Mouse (Mus musculus) brain, embryonic 14.5 days (tissue): ENCODE results near the gene Lep.

Experiments used
- CTCF ChIP-seq: fragments of 200-500 bp; IDR thresholded peaks from 2 replicates; pipeline ENCODE4 v1.5.1; 2012; ENCODE audit warnings: inconsistent platforms, mild to moderate bottlenecking, moderate library complexity, borderline replicate concordance; ENCODE audit not compliant: insufficient read depth, insufficient read length; ENCODE audit errors: extremely low read depth
- POLR2A ChIP-seq: fragments of 200-500 bp; IDR thresholded peaks from 2 replicates; pipeline ENCODE4 v1.6.1; 2012; ENCODE audit warnings: mild to moderate bottlenecking, inconsistent platforms, borderline replicate concordance; ENCODE audit not compliant: poor library complexity, insufficient read depth, insufficient read length, severe bottlenecking; ENCODE audit errors: extremely low read depth

- TF ChIP-seq POLR2A (no peak), CTCF (no peak)
These were observed 28.8 kb upstream of the Lep start for GRCm38 (mm10) chr6:29031216-29031615.
